Mouse (Mus musculus) ES-E14 (cell line): ENCODE data around the gene Tex28.

Experiments
- HCFC1 ChIP-seq: IDR thresholded peaks from 2 replicates; pipeline ENCODE4 v1.6.1; 2012; ENCODE audit warnings: low read length, inconsistent platforms, borderline replicate concordance; ENCODE audit not compliant: insufficient read depth
- MAFK ChIP-seq: IDR thresholded peaks from 2 replicates; pipeline ENCODE4 v1.6.1; 2014; ENCODE audit warnings: mild to moderate bottlenecking, low read depth, low read length, inconsistent platforms; ENCODE audit not compliant: insufficient read depth
- ZC3H11A ChIP-seq: IDR thresholded peaks from 2 replicates; pipeline ENCODE4 v1.6.1; 2012; ENCODE audit warnings: low read depth, mild to moderate bottlenecking, inconsistent platforms, low read length, borderline replicate concordance

- TF ChIP-seq MAFK: no peak
- no peak for TF ChIP-seq HCFC1
- TF ChIP-seq ZC3H11A: no peak
Measured at GRCm38 (mm10) chrX:74105916-74106315, 61.7 kb downstream of the Tex28 start.
